Mouse (Mus musculus) spleen, postnatal 14 days (tissue): ENCODE data around the gene Spry1.

Experiments used
- DNase-seq, 2 experiments: peaks; one replicate each; pipeline ENCODE4 v3.0.0; 2021 to 2022; ENCODE audit warnings: low spot score in 2 of 2

Spry1 gene

GRCm38 (mm10) chr3:37641796-37642680, 2.3 kb downstream of the Spry1 start:
- DNase-seq, result no peak

DNA sequence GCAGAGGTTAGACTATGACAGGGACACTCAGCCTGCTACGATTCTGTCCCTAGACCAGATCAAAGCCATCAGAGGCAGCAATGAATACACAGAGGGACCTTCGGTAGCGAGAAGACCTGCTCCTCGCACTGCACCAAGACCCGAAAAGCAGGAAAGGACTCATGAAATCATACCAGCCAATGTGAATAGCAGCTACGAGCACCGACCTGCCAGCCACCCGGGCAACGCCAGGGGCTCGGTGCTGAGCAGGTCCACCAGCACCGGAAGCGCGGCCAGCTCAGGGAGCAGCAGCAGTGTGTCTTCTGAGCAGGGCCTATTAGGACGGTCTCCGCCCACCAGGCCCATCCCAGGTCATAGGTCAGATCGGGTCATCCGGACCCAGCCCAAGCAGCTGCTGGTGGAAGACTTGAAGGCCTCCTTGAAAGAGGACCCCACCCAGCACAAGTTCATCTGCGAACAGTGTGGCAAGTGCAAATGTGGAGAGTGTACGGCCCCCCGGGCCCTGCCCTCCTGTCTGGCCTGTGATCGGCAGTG, 3.0 kb downstream of the Spry1 start:
- no peak for DNase-seq

DNA sequence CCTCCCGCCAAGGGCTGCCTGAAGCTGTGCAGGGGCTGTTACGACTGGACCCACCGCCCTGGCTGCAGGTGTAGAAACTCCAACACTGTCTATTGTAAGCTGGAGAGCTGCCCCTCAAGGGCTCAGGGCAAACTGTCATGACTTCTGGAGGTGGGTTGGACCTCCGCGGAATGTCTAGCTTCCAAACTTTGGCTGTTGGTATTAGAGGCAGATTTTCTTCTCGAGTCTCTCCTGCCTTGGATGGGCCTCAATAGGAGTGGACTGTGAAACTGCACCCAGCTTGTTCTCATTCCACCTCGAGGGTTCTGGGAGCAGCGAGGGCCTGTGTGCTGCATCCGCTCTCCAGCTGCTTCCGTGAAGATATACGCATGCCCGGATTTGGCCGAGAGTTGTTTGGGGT, 3.7 kb downstream of the Spry1 start:
- DNase-seq, result no peak

DNA sequence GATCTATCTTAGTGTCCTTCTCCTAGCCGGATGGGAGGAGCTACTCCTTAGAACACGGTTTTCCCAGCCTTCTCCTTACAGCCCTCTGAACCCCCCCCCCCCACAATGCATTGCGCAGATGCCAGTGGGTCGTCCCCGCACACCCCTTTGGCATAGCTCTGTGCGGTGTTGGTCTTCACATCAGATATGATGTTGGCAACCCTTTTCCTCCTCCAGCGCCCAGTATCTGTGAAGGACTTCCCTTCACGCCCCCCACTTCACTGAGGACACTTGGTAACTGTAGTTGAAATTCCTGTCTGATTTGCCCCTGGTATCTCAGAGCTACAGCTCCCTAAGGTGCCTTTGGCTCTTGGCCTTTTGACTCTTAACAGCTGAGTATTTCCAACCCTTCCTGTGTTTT, 4.2 kb downstream of the Spry1 start:
- no peak for DNase-seq

- DNase-seq, result no peak
Observed at GRCm38 (mm10) chr3:37645061-37645460, 5.3 kb downstream of the Spry1 start.

DNA sequence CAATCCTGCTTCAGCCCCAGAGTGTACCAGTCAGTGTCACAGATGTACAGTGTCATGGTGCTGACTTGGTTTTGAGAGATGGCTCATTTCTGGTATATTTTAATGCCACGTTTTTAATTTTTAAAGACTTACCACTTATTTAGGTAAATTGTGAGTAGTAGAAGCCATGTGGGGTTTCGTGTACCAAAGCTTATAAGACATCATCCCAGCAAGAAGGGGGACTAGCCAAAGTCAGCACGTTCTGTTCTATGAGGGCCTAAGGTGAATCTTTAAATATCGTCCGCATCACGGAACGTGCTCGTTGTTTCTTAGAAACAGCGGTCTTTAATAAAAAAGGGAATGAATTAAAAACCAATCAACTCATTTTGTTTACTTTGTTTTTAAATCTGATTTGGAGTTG, 6.5 kb downstream of the Spry1 start:
- no peak for DNase-seq

GRCm38 (mm10) chr3:37647225-37647624, 7.5 kb downstream of the Spry1 start:
- no peak for DNase-seq

GRCm38 (mm10) chr3:37648244-37648643, 8.5 kb downstream of the Spry1 start:
- DNase-seq, result no peak

DNA sequence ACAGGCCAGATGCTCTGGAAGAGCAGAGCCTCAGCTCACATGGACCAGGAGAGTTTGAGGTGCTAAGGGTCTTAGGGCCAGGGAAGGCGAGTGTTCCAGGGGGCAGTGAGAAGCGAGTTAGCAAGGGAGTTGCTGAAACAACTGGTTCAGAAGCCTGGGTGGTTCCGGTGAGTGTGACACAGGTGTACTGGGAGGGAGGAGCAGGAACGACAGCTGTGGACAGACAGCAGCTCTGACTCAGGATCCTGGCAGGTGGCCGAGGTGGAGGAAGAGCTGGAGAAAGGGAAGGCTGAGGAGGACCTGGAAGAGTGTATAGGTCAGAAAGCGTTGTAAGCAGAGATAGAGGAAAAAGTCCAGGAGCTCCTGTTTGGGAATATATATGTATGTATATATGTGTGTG, 9.5 kb downstream of the Spry1 start:
- no peak for DNase-seq

DNA sequence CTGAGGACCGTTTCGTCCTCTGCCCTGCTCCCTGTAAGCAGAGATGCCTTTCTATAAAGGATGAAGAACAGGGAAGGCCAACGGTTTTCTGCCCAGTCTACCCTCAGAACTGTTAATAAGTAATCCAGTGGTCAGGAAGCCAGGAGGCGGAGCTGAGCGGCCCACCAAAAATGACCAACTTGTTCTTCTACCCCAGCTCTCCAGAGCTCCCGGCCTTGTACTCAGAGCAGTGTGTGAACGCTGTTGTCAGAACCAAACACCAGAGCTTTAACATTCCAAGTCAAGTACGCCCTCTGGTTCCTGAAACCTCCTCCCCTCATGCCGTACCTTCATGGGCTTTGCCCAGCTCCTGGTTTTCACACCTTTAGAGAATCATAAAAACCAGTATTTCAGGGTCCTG, 12.8 kb downstream of the Spry1 start:
- no peak for DNase-seq

DNA sequence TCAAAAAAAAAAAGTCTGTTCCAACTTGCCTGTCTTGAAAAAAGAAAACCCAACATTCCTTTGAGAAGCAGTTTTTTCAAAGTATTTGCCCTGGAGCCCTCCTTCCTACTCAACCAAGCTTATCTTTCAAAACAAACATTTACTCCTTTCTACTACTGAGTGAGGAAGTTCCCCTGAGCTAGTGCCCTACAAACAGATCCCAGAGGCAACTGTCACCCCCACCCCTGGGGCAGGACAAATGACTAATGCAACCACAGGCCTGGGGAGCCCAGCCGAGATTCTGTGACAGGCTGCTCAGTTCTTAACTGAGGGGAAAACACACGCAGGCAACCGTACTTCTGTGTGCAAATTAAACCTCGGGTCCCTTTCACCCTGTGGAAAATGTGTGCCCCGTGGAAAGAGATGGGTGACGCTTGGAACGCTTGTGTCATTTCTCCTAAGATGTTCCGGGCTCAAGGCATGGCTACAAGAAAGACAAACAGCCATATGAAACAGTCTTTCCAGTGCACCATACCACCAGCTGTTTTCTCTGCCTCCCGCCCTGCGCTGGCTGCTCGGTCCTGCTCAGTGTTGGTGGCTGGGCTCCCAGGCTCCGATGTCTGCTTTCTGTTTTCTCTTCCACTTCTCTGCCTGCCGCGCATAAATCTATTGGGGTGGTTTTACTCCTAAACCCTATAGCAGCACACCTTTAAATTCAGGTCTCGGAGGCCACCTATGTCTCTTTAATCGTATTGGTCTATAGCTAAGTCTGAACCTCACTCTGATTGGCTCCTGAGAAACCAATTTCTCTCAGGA, 14.4 kb downstream of the Spry1 start:
- no peak for DNase-seq

DNA sequence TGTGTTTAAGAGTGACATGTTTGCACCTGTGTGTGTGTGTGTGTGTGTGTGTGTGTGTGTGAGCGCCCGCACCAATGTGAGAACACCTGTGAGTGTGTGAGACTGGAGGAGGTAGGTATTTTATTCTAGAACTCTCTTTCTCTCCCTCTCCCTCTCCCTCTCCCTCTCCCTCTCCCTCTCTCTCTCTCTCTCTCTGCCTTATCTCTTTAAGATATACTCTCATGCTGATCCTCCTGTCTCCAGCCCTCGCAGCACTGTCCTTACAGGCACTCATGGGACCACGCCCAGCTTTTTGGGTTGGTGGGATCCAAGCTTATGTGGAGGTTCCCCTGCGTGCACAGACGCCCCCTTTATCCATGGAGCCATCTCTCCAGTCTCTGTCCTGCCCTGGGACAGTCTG, 15.0 kb downstream of the Spry1 start:
- DNase-seq, result no peak

DNA sequence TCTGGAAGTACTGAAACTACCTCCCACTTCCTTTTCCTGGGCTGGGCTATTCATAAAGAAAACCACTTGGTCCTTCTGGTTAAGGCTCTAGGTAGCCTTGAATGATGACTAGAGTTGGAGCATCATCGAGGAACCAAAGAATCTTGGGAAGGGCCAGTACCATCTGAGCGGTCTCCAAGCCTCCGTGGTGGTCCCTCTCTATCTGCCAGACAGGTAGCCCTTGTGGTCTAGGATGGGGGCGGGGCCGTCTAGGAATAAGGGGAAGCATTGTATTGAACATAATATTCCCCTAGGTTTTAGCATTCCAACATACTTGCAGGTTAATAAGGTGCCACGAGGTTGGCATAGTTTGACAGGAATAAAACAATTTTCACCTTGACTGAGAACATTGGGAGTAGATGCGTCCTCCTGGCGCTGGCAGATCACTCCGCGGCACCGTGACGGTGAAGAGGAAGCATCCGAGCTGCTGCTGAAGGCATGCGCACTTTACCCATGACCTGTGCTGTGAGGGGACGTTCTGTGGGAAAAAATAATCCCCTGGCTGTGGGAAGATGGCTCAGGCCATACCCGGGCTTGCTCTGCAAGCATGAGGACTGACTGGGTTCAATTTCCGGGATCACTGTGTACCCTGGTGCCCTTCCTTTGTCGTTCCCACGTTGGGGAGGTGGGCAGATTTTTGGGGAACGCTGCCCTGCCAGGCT, 16.3 kb downstream of the Spry1 start:
- no peak for DNase-seq

- no peak for DNase-seq
Observed at GRCm38 (mm10) chr3:37657009-37657408, 17.3 kb downstream of the Spry1 start.

GRCm38 (mm10) chr3:37658155-37658554, 18.4 kb downstream of the Spry1 start:
- no peak for DNase-seq

GRCm38 (mm10) chr3:37659621-37660020, 19.9 kb downstream of the Spry1 start:
- no peak for DNase-seq

DNA sequence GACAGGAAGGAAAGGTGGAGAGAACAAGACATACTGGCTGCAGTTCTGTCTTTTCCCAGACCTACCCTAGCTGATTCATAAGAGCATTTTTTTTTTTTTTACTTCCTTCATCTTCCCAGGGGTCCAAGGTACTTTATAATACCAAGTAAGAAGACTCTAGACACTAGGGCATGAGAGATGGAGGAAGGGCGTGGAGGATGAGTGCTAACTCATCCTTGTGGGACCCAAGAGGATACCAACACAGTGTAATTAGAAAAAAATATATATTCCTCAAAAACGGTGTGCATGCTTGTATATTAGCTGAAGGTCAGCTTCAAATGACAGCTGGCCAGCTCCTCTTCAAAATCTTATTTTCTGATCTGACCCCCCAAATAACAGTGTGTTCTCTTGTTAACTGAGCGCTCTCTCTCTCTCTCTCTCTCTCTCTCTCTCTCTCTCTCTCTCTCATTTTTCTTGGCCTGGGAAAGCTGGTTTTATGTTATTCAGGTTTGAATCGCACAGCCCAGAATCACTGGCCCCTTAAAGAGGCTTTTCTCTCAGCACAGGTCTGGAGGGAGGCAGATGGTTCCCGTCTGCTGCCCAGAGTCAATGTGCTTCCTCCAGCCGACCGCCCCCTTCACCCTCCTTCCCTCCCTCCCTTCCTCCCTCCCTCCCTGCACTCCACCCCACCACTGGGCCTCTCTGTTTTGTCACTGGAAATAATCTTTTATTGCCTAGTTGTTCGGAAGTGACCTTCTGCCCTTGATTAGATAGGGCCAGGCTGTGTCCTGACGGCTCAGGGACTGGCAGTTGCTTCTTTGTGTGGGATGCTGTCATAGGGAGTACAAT, 26.8 kb downstream of the Spry1 start:
- no peak for DNase-seq

DNA sequence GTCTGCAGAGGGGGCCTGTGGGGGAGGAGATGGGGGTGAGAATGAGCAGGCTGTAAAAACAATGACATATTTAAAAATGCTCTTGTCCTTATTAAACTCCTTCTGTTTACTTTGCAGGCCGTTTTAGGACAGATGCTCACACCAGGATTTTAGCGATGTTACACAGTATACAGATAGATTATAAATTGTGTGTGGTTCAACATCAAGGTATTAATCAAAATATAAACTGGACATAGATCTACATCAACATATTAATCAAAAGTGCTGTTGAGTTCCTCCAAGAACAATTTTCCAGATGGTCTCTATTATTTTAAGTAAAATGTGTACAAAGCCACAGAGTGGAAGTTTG, 27.3 kb downstream of the Spry1 start:
- DNase-seq, result no peak

- DNase-seq, result no peak
Observed at GRCm38 (mm10) chr3:37667736-37668135, 28.0 kb downstream of the Spry1 start.

DNA sequence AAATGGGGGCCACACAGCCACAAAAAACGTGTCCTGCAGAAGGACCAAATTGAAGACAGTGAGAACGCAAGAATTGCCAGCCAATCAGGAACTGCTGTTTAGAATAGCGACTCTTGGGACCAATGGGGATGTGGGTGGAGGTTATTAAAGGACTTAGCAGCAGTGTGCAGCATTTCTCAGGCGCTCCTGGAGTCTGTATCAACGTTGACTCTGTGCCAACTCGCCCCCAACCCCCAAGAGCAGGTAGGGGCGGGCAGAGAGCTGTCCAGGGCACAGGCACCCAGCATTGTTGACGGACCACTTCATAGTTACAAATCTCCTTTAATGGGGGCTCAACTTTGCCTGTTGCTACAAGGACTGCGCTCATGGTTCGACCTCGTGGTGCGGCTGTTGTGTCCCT, 28.9 kb downstream of the Spry1 start:
- no peak for DNase-seq

DNA sequence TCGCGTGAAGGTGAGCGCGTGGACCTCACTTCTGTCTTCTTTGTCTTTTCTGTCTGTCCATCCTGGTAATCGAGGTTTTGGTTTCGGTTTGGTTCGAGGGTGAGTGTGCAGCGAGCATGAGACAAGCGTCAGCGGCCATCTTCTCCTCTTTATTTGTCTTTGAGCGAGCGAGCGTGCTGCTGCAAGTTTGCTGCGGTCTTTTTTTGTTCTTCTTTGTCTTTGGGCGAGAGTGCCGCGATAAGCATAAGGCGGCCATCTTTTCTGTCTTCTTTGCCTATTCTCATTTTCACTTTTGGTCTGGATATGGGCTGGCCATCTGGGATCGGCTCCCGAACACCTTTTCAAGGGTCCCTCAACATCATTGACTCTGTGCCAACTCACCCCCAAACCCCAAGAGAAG, 29.4 kb downstream of the Spry1 start:
- DNase-seq, result no peak
